Comparison of ENCODE assay signal across 9 mouse cellular contexts in genomic region chr13:49058528-49058927, GRCm38 (mm10).
A peak's percentile ranks its signal among the peaks of the same experiment; 100 is the strongest.
DNase-seq lines count a peak whose midpoint lies in the region; TF ChIP-seq lines count a peak whose summit lies in the region.
"Had no signal": no experiment of that assay in that cellular context is flagged by ENCODE, and none has a peak within 500 bp of the region (broad histone marks: within the 10 kb centered on the region; RNA-seq: fewer than 3 reads in every experiment).

No protein-coding gene starts in this region.

- WGBS in liver, adult 2 months: 80% methylated on average over 4 of the region's 4 CpGs

- no peaks in the 10 kb centered on the region for H3K27me3 ChIP-seq in liver, adult 2 months (ENCODE audit: control insufficient read depth, insufficient read depth, low read length)
- H3K27me3 ChIP-seq: embryonic facial prominence, embryonic 13.5 days had no signal

- no peak for TF ChIP-seq POLR2A in liver, adult 2 months (IDR thresholded peaks at IDR 0.05; ENCODE audit: extremely low read depth, insufficient read depth, low read length)

- DNase-seq in liver, adult 2 months (ENCODE audit: extremely low read depth, low read depth, low spot score): peak; percentile 22
- DNase-seq in liver: no peak
- peak; percentile 61 for DNase-seq in adrenal gland, postnatal 10 days
- DNase-seq in cerebellum, postnatal 36 days: peak; percentile 44 to 56
- DNase-seq in lung, adult 18-20 months: peak; percentile 21 to 39
- DNase-seq in thymus, postnatal 25 days: no peak
- DNase-seq in left cerebral cortex, adult 11 months (ENCODE audit: low spot score): no peak

- no peaks in the 10 kb centered on the region for H3K79me2 ChIP-seq in liver, adult 2 months (ENCODE audit: control insufficient read depth, insufficient read depth, low read length)

- TF ChIP-seq CTCF in liver, adult 2 months (IDR thresholded peaks at IDR 0.05; ENCODE audit: low read depth, low read length): peak; percentile 90

- H3K4me1 ChIP-seq in liver, adult 2 months (ENCODE audit: control insufficient read depth, insufficient read depth, low read length): no peaks in the 10 kb centered on the region
- H3K4me1 ChIP-seq: embryonic facial prominence, embryonic 13.5 days had no signal

- no peak overlapping the region for H3K9ac ChIP-seq in liver, adult 2 months (ENCODE audit: low read depth, low read length)
- H3K9ac ChIP-seq: embryonic facial prominence, embryonic 13.5 days had no signal

- H3K27ac ChIP-seq in liver, adult 2 months (replicated peaks; ENCODE audit: insufficient read depth, low read depth, low read length): no peak overlapping the region
- H3K27ac ChIP-seq: embryonic facial prominence, embryonic 13.5 days; macrophage had no signal

- no peak overlapping the region for H3K4me3 ChIP-seq in liver, adult 2 months (ENCODE audit: insufficient read depth, low read depth, low read length)
- H3K4me3 ChIP-seq: embryonic facial prominence, embryonic 13.5 days had no signal

- no peaks in the 10 kb centered on the region for H3K36me3 ChIP-seq in liver, adult 2 months (ENCODE audit: control insufficient read depth, insufficient read depth, low read length)

Comparison
In these comparisons a context has a peak if more than half of its experiments do, and no peak if none do; other contexts are left out.
1. DNase-seq: peak in liver, adult 2 months (single experiment), adrenal gland, postnatal 10 days (single experiment), cerebellum, postnatal 36 days (2 of 2) and lung, adult 18-20 months (2 of 2); none in liver (single experiment), thymus, postnatal 25 days (single experiment) and left cerebral cortex, adult 11 months (single experiment).